Mouse (Mus musculus) kidney, adult 2 months (tissue): ENCODE measurements at regions not wholly inside any gene's neighbourhood (a gene's known extent, or its start where the extent isn't known, plus 50 kb on each side); places are given as distances from the start of the nearest gene placed in this dataset.

ENCODE experiments used
- CTCF ChIP-seq: fragments of 200-500 bp; conservative IDR thresholded peaks from 2 replicates; pipeline ENCODE4 v1.5.1; 2011; ENCODE audit warnings: low read depth, mild to moderate bottlenecking, control low read depth, low read length, moderate library complexity, mixed read lengths; ENCODE audit not compliant: insufficient read depth, insufficient read length
- POLR2A ChIP-seq: fragments of 200-500 bp; IDR thresholded peaks from one replicate; pipeline ENCODE4 v1.6.1; 2011; ENCODE audit warnings: low read depth, low read length, control low read depth

GRCm38 (mm10) chr16:79407385-79407784, 316.5 kb upstream of the Tmprss15 start:
- no peak for TF ChIP-seq CTCF
- TF ChIP-seq POLR2A, result no peak
